Comparison of ENCODE assay signal across 21 mouse cellular contexts in the genomic region with DNA sequence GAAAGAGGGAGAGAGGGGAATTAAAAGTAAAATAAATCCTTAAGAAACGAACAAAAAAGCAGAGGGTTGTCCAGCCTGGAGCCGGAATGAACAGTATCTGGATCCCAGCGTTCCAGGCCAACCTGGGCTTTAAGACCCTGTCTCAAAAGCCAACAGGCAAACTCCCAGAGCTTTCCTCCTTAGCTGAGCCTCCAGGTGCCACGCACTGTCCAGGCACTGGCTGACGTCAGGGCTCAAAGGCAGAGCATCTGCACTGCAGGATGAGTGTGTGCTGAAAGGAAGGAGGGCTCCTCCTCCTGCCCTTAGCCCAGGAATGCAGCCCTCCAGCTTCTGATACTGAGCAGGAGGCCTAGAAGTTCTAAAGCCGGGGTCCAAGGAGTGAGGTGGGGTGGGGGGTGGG. TPM values are rescaled to one million over a fixed set of nuclear protein-coding genes. Genes with fewer than 3 reads are reported as not detected.
DNase-seq lines count a peak whose midpoint lies in the region; ATAC-seq and TF ChIP-seq lines count a peak whose summit lies in the region.
"Had no signal": no experiment of that assay in that cellular context is flagged by ENCODE, and none has a peak within 500 bp of the region (broad histone marks: within the 10 kb centered on the region; RNA-seq: fewer than 3 reads in every experiment).

No protein-coding gene starts in this region.

- no peak for TF ChIP-seq CTCF in lung, embryonic 14.5 days (IDR thresholded peaks at IDR 0.05; ENCODE audit: low read depth)
- TF ChIP-seq CTCF in layer of hippocampus, adult 2 months (conservative IDR thresholded peaks at IDR 0.05), result no peak

- peak; percentile 31 for DNase-seq in lung, embryonic 14.5 days
- DNase-seq in lung, postnatal 25 days (ENCODE audit: low spot score), result no peak
- DNase-seq in ES-CJ7 (ENCODE audit: low read depth, low spot score) (peak; percentile 72), ZHBTc4 (ENCODE audit: low read depth, low spot score) (peak; percentile 60)
- no peak for DNase-seq in hindbrain, embryonic 14.5 days (ENCODE audit: low spot score)
- DNase-seq in layer of hippocampus, adult 2 months (ENCODE audit: low spot score in 2 of 2), result no peak
- DNase-seq: adrenal gland, postnatal 14 days; cerebellum, adult 9-11 months; gastrocnemius, postnatal 36 days; lung, postnatal 36 days; spleen, adult 18-20 months; thymus, postnatal 4 days had no signal

- peaks cover 2% of the 10 kb centered on the region; the same call in 1 of the 2 replicates for H3K4me1 ChIP-seq in lung, embryonic 14.5 days (ENCODE audit: insufficient read depth)
- peaks cover 30% of the 10 kb centered on the region for H3K4me1 ChIP-seq in hindbrain, embryonic 14.5 days (replicated peaks; ENCODE audit: control insufficient read depth, insufficient read depth, low read length)
- H3K4me1 ChIP-seq in kidney, embryonic 16.5 days (ENCODE audit: insufficient read depth, low read length), result peaks cover 49% of the 10 kb centered on the region

- no peaks in the 10 kb centered on the region for H3K36me3 ChIP-seq in lung, embryonic 14.5 days (ENCODE audit: insufficient read depth)
- no peaks in the 10 kb centered on the region for H3K36me3 ChIP-seq in hindbrain, embryonic 14.5 days (replicated peaks; ENCODE audit: control insufficient read depth, insufficient read depth)
- no peaks in the 10 kb centered on the region for H3K36me3 ChIP-seq in kidney, embryonic 16.5 days (ENCODE audit: insufficient read depth, low read length)

- H3K9ac ChIP-seq in lung, embryonic 14.5 days, result no peak overlapping the region
- no peak overlapping the region for H3K9ac ChIP-seq in hindbrain, embryonic 14.5 days
- no peak overlapping the region for H3K9ac ChIP-seq in kidney, embryonic 16.5 days (replicated peaks; ENCODE audit: low read length)
- H3K9ac ChIP-seq: liver, embryonic 14.5 days had no signal

- H3K4me2 ChIP-seq in lung, embryonic 14.5 days, result no peak overlapping the region
- H3K4me2 ChIP-seq in hindbrain, embryonic 14.5 days (replicated peaks), result no peak overlapping the region
- no peak overlapping the region for H3K4me2 ChIP-seq in kidney, embryonic 16.5 days (replicated peaks; ENCODE audit: low read depth, low read length)

- H3K27me3 ChIP-seq in lung, embryonic 14.5 days (ENCODE audit: insufficient read depth, low read length), result 0 out of 2 replicates have a peak, but pooled peaks cover 5% of the 10 kb centered on the region
- no peaks in the 10 kb centered on the region for H3K27me3 ChIP-seq in hindbrain, embryonic 14.5 days (ENCODE audit: control insufficient read depth, insufficient read depth, low read length)
- H3K27me3 ChIP-seq in kidney, embryonic 16.5 days (ENCODE audit: insufficient read depth, low read length), result peaks cover 15% of the 10 kb centered on the region; the same call in 1 of the 2 replicates

- 47% methylated on average over 6 of the region's 6 CpGs for WGBS in lung, embryonic 14.5 days
- 46% methylated on average over 6 of the region's 6 CpGs for WGBS in hindbrain, embryonic 14.5 days
- WGBS in kidney, embryonic 16.5 days, result 30% methylated on average over 6 of the region's 6 CpGs

- no peak overlapping the region for H3K27ac ChIP-seq in lung, embryonic 14.5 days (ENCODE audit: low read depth)
- H3K27ac ChIP-seq in hindbrain, embryonic 14.5 days, result peak overlapping the region; percentile 32; the same call in 1 of the 2 replicates
- H3K27ac ChIP-seq in layer of hippocampus, adult 2 months, result no peak overlapping the region
- H3K27ac ChIP-seq in kidney, embryonic 16.5 days (ENCODE audit: low read length), result no peak overlapping the region
- H3K27ac ChIP-seq: liver, embryonic 14.5 days; stomach, postnatal 0 days had no signal

- H3K9me3 ChIP-seq in lung, embryonic 14.5 days (ENCODE audit: low read depth, low read length), result no peaks in the 10 kb centered on the region
- H3K9me3 ChIP-seq in hindbrain, embryonic 14.5 days (ENCODE audit: control insufficient read depth, low read length), result no peaks in the 10 kb centered on the region
- H3K9me3 ChIP-seq in kidney, embryonic 16.5 days (ENCODE audit: low read length), result no peaks in the 10 kb centered on the region

- no peak for ATAC-seq in lung, embryonic 14.5 days (ENCODE audit: insufficient read depth)
- no peak for ATAC-seq in hindbrain, embryonic 14.5 days (ENCODE audit: low FRiP score)
- no peak for ATAC-seq in monocyte, adult 5-6 weeks (replicated peaks; ENCODE audit: insufficient number of reproducible peaks, low FRiP score, low TSS enrichment, poor library complexity, severe bottlenecking)
- no peak for ATAC-seq in kidney, embryonic 16.5 days (ENCODE audit: low FRiP score, low TSS enrichment)

- H3K4me3 ChIP-seq in lung, embryonic 14.5 days (ENCODE audit: low read depth, low read length), result no peak overlapping the region
- no peak overlapping the region for H3K4me3 ChIP-seq in hindbrain, embryonic 14.5 days (replicated peaks; ENCODE audit: low read length)
- no peak overlapping the region for H3K4me3 ChIP-seq in layer of hippocampus, adult 2 months
- H3K4me3 ChIP-seq in kidney, embryonic 16.5 days (ENCODE audit: low read length), result no peak overlapping the region

RNA-seq across cellular contexts. Expression of gene Fignl2, which starts 15.6 kb away (rescaled TPM):
- polyA plus RNA-seq in lung, embryonic 14.5 days (2014; fragmentation: Nextera tagmentation; extraction: Ambion mirVana), result 0.26 and 0.34 TPM in 2 replicates
- polyA plus RNA-seq in hindbrain, embryonic 14.5 days (2014; fragmentation: Nextera tagmentation; extraction: Ambion mirVana), result 0.16 and 0.17 TPM in 2 replicates
- total RNA-seq in monocyte, adult 5-6 weeks (2017), result 0.57 TPM in 1 of 3 replicates, not detected in the others
- 1 to 10 TPM; 1.1 to 1.7 TPM for total RNA-seq in layer of hippocampus, adult 2 months (2021)
- 0.26 and 0.35 TPM in 2 replicates for polyA plus RNA-seq in kidney, embryonic 16.5 days (2015; fragmentation: Nextera tagmentation; extraction: Ambion mirVana)
- total RNA-seq: CH12.LX had no signal

RNA-seq across cellular contexts. Expression of gene Ankrd33, which starts 21.6 kb away (rescaled TPM):
- polyA plus RNA-seq in lung, embryonic 14.5 days (2014; fragmentation: Nextera tagmentation; extraction: Ambion mirVana), result not detected in 2 replicates
- not detected in 2 replicates for polyA plus RNA-seq in hindbrain, embryonic 14.5 days (2014; fragmentation: Nextera tagmentation; extraction: Ambion mirVana)
- total RNA-seq in monocyte, adult 5-6 weeks (2017), result not detected in 3 replicates
- total RNA-seq in layer of hippocampus, adult 2 months (2021), result not detected
- polyA plus RNA-seq in kidney, embryonic 16.5 days (2015; fragmentation: Nextera tagmentation; extraction: Ambion mirVana), result not detected in 2 replicates
- total RNA-seq: adrenal gland, postnatal 14 days; CH12.LX; gastrocnemius, postnatal 36 days; layer of hippocampus, postnatal 10 days; left cerebral cortex, postnatal 25 days had no signal
- polyA plus RNA-seq: heart, embryonic 14.5 days; kidney, postnatal 0 days; liver, embryonic 14.5 days; stomach, postnatal 0 days had no signal

RNA-seq across cellular contexts. Expression of gene Acvrl1, which starts 34.3 kb away (rescaled TPM):
- 34.4 and 39.0 TPM in 2 replicates for polyA plus RNA-seq in lung, embryonic 14.5 days (2014; fragmentation: Nextera tagmentation; extraction: Ambion mirVana)
- polyA plus RNA-seq in hindbrain, embryonic 14.5 days (2014; fragmentation: Nextera tagmentation; extraction: Ambion mirVana), result 5.7 and 6.2 TPM in 2 replicates
- 8.5 to 20.0 TPM (median 11.2 TPM) in 3 replicates for total RNA-seq in monocyte, adult 5-6 weeks (2017)
- total RNA-seq in layer of hippocampus, adult 2 months (2021), result 10 to 100 TPM; 11.2 to 11.4 TPM
- 20.6 and 24.4 TPM in 2 replicates for polyA plus RNA-seq in kidney, embryonic 16.5 days (2015; fragmentation: Nextera tagmentation; extraction: Ambion mirVana)

RNA-seq across cellular contexts. Expression of gene Gm47841, which starts 46.8 kb away (rescaled TPM):
- polyA plus RNA-seq in lung, embryonic 14.5 days (2014; fragmentation: Nextera tagmentation; extraction: Ambion mirVana), result not detected in 2 replicates
- polyA plus RNA-seq in hindbrain, embryonic 14.5 days (2014; fragmentation: Nextera tagmentation; extraction: Ambion mirVana), result not detected in 2 replicates
- total RNA-seq in monocyte, adult 5-6 weeks (2017), result not detected in 3 replicates
- total RNA-seq in layer of hippocampus, adult 2 months (2021), result not detected
- polyA plus RNA-seq in kidney, embryonic 16.5 days (2015; fragmentation: Nextera tagmentation; extraction: Ambion mirVana), result not detected in 2 replicates
- total RNA-seq: adrenal gland, postnatal 14 days; CH12.LX; gastrocnemius, postnatal 36 days; layer of hippocampus, postnatal 10 days; left cerebral cortex, postnatal 25 days had no signal
- polyA plus RNA-seq: heart, embryonic 14.5 days; kidney, postnatal 0 days; liver, embryonic 14.5 days; stomach, postnatal 0 days had no signal

Comparison
In these comparisons a context has a peak if more than half of its experiments do, and no peak if none do; other contexts are left out.
1. DNase-seq: peak in lung, embryonic 14.5 days (single experiment), ES-CJ7 (single experiment) and ZHBTc4 (single experiment); none in lung, postnatal 25 days (single experiment), hindbrain, embryonic 14.5 days (single experiment) and layer of hippocampus, adult 2 months (0 of 2).